Mouse (Mus musculus): Measurements from ENCODE around the gene Litaf.
A peak's percentile ranks its signal among the peaks of the same experiment; 100 is the strongest.

Gene Litaf

DNA sequence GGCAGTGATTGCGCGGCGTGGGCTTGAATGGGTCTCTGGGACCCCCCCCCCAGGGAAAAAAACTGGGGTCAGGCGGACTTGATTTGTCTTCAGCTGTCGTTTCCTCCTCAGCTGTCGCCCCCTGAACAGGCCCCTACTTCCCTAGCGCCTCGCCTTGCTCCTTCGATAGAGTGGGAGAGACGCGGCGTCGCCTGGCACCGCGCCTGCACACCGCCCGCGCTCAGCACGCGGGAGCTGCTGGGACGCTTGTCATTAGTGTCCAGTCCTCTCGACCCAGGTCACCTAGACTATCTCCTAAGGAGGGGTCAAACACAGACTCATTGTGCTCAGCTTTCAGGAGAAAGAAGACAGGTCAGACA is 855 bp upstream of the Litaf start:
- DNase-seq (ENCODE audit: low spot score): no peak

- no peak for DNase-seq (ENCODE audit: low spot score)
Measured at GRCm38 (mm10) chr16:11065431-11065830, 526 bp downstream of the Litaf start.

DNA sequence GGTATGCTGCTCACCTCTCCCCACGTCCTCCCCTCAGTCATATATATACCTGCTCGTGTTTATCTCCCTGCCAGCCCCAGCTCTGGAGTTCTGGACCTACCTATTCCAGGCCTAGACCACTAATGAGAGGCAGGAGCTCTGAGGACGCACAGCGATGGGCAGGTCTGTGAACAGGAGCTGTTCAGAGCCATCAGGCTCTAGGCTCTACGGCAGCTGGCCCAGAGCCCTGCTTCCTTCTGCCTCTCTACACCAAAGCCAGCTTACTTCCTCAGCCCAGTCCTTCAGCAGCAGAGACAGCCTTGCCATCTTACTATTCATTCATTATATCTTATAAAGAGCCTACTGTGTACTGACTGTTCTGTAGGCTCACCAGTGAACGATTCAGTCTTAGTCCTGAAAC is 1.2 kb downstream of the Litaf start:
- DNase-seq (ENCODE audit: low spot score): no peak

DNA sequence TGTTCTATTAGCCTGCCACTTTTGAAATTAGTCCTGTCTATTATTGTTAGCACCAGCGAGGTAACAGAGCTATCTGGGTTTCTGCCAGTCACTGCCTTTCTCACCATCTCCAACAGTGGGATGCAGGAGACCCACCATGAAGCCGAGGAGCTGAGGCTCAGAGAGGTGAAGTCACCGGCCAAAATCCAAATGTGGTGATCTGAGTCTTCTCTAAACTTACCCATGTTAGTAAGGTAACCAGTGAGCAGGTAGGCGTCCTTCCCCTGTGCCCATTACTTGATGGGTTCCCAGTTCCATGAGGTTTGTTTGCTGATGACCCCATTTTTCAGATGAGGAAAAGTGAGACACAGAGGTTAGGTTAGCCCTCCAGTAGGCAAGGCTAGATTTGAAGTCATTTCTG is 1.6 kb downstream of the Litaf start:
- no peak for DNase-seq (ENCODE audit: low spot score)

DNA sequence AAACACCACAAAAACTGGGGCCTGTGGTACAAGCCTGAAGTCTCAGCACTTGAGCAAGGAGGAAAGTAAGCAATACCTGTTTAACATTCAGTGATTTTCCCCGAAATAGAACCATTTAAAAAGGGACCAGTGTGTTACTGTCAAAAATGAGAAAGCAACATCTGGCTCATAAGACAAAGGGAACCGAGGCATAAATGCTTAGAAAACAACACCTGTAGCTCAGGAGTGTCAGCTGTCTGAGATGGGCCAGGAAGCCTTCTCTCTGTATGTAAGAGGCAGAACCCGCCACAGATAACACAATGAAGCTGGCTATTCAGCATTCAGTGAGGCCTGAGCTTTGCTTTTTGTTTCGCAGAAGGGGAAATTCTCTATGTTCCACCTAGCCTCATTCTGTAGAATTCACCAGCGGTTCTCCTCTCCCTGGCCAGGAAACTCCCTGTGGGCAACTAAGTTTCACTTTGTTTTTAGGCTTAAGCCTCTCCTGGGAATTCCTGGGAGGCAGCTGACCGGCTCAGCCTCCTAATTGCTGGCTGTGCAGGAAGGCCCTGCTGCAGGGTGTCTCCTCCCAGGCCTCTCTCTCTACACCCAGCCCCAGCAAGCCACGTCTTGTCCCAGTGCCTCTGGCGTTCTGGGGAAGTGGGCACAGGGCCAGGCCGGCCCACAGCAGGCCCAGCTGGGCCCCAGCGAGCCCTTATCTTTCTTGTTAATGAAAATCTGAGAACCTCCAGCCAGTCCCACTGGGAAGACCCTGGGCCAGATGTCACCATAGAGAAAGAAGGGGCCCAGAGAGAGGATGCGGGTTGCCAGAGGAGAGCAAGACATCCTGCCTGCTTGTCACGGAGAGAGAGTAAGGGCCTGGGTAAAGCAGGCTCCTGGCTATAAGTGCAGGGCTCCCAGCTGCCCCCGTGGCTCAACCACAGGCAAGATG is 2.9 kb downstream of the Litaf start:
- DNase-seq (ENCODE audit: low spot score): no peak

GRCm38 (mm10) chr16:11060645-11061044 is 5.3 kb downstream of the Litaf start, which contains the start of gene Snn:
Snn (plus strand) TSS chr16:11060945.
- DNase-seq (ENCODE audit: low spot score): no peak

- DNase-seq (ENCODE audit: low spot score): no peak
Measured at GRCm38 (mm10) chr16:11055916-11056315, 10.0 kb downstream of the Litaf start.

GRCm38 (mm10) chr16:11054871-11055270 is 11.1 kb downstream of the Litaf start:
- DNase-seq (ENCODE audit: low spot score): no peak

DNA sequence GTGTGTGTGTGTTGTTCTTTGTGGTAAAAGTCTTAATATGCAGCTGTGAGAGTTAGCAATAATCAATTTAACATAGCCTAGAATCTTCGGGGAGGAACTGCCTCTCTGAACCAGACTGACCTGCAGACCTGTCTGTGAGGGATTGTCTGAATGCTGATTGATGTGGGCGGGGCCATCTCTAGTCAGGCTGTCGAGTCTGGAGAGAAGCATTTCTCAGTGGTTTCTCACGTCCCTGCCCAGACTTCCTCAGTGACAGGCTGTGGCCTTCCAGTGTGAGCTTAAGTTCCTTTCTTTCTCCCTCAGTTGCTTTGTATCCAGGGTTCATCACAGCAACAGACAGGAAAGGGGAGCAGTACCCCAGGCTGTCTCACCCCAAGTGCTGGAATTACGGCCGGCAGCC is 11.5 kb downstream of the Litaf start:
- no peak for DNase-seq (ENCODE audit: low spot score)

- no peak for DNase-seq (ENCODE audit: low spot score)
Measured at GRCm38 (mm10) chr16:11051134-11051533, 14.8 kb downstream of the Litaf start.

DNA sequence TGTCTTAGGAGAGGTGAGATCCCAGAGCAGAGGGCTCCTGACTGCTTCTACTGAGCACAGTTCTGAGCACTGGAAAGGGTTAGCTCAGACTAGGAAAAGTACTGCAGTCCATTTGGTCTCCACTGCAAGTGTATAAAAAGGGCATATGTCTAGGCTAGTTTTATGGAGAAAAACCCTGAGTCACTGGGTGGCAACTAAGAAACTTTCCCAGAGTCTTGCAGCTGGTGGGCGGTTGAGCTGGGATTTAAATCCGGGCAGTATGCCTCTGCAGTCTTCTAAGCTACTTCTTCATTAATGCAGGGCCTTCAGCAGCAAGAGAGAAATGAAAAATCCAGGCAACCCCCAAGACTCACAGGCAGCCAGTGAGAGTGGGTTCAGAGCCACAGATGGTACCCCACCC is 15.7 kb downstream of the Litaf start:
- no peak for DNase-seq (ENCODE audit: low spot score)

DNA sequence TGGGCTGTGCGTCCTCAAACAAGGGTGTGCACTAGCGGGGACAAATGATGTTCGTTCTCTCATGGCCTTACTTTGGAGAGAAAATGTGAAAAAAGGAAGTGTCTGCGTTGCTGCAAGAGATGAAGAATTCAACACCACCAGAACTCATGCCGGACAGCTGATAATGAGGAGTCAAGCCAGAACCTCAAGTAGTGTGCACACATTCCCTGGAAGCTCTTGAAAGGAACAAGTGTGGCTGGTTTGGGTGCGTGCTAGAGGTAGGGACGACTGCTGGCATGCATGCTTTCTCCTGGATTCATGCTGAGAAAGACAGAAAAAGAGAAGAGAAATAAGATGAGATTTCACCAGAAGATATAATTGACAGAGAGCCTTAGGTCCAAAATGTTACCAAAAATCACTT is 18.8 kb downstream of the Litaf start:
- no peak for DNase-seq (ENCODE audit: low spot score)

DNA sequence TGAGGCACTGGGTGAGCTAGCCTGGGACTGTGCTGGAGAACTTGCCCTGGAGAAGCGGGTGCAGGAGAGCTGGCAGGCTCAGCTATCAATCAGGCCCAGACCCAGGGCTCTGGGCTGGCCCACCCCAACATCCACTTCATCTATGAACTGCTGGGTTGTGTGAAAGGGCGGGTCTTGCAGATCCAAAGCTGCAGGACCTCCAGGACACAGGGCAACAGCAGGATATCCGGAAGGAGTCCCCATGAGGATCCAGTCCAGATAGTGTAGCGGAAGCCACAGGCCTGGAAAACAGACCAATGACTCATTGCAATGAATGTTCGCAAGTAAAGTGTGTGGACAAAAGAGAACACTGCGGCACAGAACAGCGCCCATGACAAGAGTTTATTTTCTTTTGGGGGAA is 19.5 kb downstream of the Litaf start:
- DNase-seq (ENCODE audit: low spot score): no peak

- no peak for DNase-seq (ENCODE audit: low spot score)
Measured at GRCm38 (mm10) chr16:11043239-11043638, 22.7 kb downstream of the Litaf start.

DNA sequence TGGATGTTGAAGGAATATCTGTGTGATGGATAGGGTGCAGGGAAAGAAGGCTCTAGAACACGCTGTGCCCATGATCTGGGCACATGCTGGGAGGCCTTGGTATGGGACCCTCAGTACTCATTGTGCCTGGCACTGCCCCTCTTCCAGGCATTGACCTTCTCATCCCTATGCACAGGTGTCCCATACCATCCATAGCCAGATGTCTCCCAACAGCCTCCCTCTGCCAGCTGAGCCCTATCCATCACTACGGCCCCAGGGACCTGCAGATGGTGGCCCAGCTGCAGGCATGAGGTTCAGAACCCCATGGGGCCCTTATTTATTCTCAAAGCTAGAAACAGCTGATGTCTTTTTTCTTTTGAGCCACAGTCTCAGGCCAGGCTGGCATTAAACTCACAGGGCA is 25.4 kb downstream of the Litaf start:
- DNase-seq (ENCODE audit: low spot score): no peak

GRCm38 (mm10) chr16:11035790-11036431 is 30.0 kb downstream of the Litaf start:
- DNase-seq (ENCODE audit: low spot score): peak; percentile 56

GRCm38 (mm10) chr16:11035273-11035672 is 30.7 kb downstream of the Litaf start:
- no peak for DNase-seq (ENCODE audit: low spot score)

DNA sequence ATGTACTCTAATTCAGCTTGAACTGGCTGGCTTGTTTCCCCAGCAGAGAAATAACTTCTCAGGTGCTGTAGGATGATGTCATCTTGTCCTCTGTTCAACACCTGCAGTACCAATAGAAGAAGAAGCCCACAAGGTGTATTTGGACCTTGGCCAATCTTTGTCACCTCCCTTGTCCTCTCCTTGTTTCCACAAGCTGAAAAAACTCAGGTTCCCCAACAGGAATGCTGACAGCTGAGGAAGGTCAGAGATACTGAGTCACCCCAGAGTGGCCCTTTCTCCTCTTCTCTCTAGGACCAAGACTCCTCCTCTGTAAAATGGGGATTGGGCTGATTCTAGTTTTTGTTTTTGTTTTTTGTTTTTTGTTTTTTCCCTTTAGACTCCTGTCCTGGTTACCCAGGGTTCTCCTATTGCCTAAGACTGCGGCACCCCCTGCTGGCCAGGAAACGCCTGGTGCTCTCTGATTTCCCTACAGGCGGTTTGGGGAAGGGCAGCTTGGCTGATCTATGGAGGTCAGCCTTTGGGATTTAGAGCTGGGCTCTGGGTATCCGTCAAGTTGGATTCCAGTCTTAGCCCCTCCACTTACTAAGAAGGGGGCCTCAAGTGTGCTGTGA is 31.7 kb downstream of the Litaf start:
- DNase-seq (ENCODE audit: low spot score): peak; percentile 59

GRCm38 (mm10) chr16:11031320-11031719 is 34.6 kb downstream of the Litaf start:
- DNase-seq (ENCODE audit: low spot score): no peak

DNA sequence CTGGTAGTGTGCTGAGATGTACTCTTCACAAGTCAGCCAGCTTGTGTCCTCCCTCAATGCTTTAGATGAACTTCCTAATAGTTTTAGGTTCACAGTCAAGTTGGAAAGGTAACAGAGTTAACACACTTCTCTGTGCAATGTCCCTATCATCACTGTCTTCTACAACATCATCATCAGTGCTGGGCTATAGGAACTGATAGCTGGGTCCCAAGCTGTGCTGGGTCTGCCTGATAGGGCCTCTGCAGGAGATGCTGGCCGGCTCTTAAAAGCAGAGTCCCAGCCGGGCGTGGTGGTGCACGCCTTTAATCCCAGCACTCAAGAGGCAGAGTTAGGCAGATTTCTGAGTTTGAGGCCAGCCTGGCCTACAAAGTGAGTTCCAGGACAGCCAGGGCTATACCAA is 35.1 kb downstream of the Litaf start:
- DNase-seq (ENCODE audit: low spot score): no peak

DNA sequence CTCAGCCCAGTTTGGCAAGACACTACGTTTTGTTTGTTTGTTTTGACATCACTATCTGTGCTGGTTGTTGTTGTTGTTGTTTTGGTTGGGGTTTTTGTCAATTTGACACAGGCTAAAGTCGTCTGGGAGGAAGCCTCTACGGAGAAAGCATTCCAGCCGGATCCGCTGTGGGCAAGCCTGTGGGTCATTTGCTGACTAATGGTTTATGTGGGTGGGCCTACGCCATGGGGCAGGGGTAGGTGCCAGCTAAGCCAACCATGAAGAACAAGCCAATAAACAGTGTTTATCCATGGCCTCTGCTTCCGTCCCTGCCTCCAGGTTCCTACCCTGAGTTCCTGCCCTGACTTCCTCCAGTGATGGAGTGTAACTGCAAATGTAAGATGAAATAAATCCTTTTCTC is 37.8 kb downstream of the Litaf start:
- no peak for DNase-seq (ENCODE audit: low spot score)

DNA sequence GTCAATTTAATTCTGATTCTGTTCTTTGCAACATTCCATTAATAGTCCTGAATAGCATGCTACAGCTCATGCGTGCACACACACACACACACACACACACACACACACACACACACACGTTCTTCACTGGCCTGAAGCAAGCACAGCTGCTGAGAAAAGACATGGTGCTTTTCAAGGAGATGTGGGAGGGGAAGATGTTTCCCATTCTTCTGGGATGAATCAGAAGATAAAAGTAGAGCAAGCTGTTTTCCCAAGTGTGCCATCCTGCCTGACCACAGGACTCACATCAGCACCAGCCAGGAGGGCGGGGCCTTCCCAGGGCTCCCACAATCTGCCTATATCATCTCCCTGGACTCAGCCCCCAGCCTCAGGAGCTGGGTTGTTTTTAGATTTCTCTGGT is 41.1 kb downstream of the Litaf start:
- DNase-seq (ENCODE audit: low spot score): no peak

DNA sequence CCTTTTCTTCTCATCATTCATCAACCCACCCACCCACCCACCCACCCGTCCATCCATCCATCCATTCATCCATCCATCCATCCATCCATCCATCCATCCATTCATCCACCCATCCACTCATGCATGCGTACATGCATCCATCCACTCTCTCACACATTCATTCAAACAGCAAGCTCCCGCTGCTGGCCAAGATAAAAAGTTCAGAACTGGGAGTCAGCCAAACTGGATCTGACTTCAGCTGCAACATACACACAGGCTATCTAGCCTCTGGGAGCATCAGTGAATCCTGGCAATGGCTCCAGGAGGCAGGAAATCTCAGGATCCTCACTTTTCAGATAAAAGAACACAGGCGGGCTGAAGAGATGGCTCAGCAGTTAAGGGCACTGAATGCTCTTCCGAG is 42.3 kb downstream of the Litaf start:
- DNase-seq (ENCODE audit: low spot score): no peak
